Mouse (Mus musculus) embryonic stem cell, embryonic (primary cell): ENCODE measurements at regions not wholly inside any gene's neighbourhood (a gene's known extent, or its start where the extent isn't known, plus 50 kb on each side); places are given as distances from the start of the nearest gene placed in this dataset.

Source experiments
- CTCF ChIA-PET, 4 experiments: fragments of 300-600 bp in 2 of 4; fragments of 350-600 bp in 2 of 4; sonication (Branson Sonifier 250); formaldehyde crosslinking; loops; one replicate each; lab custom pipeline; 2022; ENCODE audit warnings: inconsistent platforms in 2 of 4; lab: Charles Lee
- POLR2A ChIA-PET, 4 experiments: fragments of 300-600 bp in 2 of 4; fragments of 350-600 bp in 2 of 4; sonication (Branson Sonifier 250); formaldehyde crosslinking; loops; one replicate each; lab custom pipeline; 2022; ENCODE audit warnings: antibody characterized with exemption in 4 of 4, inconsistent platforms in 1 of 4; lab: Charles Lee

DNA sequence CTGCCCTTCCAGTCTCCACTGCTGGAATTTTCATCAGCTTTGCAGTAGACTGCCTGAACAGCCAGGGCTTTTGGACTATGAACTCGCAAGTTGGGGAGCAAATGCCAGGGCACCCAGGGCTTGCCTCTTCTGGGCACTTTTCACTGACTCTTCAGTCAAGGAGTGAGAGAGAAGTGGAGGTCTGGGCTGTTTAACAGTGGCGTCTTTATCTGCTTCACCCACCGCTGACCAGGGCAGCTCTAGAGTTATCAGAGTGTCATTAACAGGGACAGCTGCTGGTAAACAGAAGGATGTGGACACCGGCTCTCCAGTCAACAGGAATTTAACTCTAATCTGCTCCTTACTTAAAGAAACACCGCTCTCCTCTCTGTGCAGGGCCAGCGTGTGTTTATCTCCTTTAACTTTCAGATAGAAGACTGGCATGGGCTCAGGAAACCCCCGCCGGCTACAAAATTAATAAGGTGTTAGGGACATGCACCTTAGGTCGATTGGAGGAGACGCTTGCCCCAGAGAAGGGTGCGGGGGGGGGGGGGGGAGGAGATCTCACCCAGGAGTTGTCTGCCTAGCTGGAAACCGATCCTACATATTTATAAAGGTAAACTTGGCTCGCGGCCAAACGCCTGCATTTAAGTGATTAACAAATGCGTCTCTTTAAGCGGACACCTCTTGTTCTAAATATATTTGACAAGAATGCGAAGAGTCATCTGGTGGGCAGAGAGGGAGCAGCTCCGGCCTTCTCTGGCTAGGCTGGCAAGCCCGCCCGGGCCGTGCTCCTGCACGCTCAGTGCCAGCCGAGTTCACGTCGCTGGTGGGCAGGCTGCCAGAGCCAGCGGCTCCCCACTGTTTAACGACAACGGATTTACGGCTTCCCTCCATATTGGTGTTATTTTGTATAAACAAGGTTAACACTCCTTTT lies 258.4 kb upstream of the Nr2f2 start:
- CTCF ChIA-PET = interaction anchor here in 2 of 4 experiments (0.6 to 1.0 kb wide), 3 partner anchors 12 to 132 kb away, joined by 3 to 7 read pairs (median 3); no protein-coding TSS in a partner anchor
- POLR2A ChIA-PET = interaction anchor here (0.5 to 2.0 kb wide), 11 partner anchors 9 to 366 kb away, joined by 3 to 6 read pairs (median 3); no protein-coding TSS in a partner anchor

GRCm38 (mm10) chr7:70624031-70624726 lies 257.6 kb upstream of the Nr2f2 start:
- CTCF ChIA-PET = interaction anchor here in 1 of 4 experiments (0.6 kb wide), 1 partner anchor 33 kb away, joined by 3 read pairs; no protein-coding TSS in a partner anchor
- POLR2A ChIA-PET = interaction anchor here in 3 of 4 experiments (0.6 to 2.0 kb wide), 5 partner anchors 10 to 128 kb away, joined by 3 to 4 read pairs (median 3); no protein-coding TSS in a partner anchor

GRCm38 (mm10) chr7:70619400-70619799 lies 252.9 kb upstream of the Nr2f2 start:
- CTCF ChIA-PET = no interaction called here
- POLR2A ChIA-PET = no interaction called here

GRCm38 (mm10) chr7:70618270-70618669 lies 251.7 kb upstream of the Nr2f2 start:
- POLR2A ChIA-PET = interaction anchor here in 2 of 4 experiments (0.7 kb wide), 2 partner anchors 16 to 349 kb away, joined by 3 read pairs; no protein-coding TSS in a partner anchor
- CTCF ChIA-PET = no interaction called here

DNA sequence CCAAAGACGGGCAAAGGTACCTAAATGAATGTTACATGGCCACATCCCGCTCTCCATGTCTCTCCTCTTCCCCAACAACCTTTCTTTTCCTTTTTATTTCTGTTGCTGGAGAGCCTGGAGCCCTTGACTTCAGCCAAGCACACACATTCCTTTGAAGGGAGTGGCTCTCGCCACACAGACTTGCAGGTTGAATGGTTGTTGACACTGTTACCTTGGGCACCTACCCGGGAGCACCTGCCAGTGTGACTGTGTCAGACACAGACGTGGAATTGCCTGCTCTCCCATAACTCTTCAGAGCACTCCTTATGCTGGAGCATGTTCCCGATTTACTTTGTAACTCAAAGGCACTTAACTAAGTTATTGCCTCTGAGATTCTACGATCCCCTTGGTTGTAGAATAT lies 240.0 kb upstream of the Nr2f2 start:
- ChIA-PET CTCF (no interaction called here), POLR2A (interaction anchor here in 2 of 4 experiments (1.0 to 1.2 kb wide), 2 partner anchors 18 to 19 kb away, joined by 4 read pairs; no protein-coding TSS in a partner anchor)

- CTCF ChIA-PET = interaction anchor here in 1 of 4 experiments (0.6 kb wide), 1 partner anchor 284 kb away, joined by 3 read pairs; no protein-coding TSS in a partner anchor
- POLR2A ChIA-PET = no interaction called here
These were observed 238.1 kb upstream of the Nr2f2 start for GRCm38 (mm10) chr7:70604471-70605174.

- ChIA-PET POLR2A (no interaction called here), CTCF (no interaction called here)
These were observed 226.5 kb upstream of the Nr2f2 start for GRCm38 (mm10) chr7:70593027-70593426.

- ChIA-PET CTCF (no interaction called here), POLR2A (no interaction called here)
These were observed 225.1 kb upstream of the Nr2f2 start for GRCm38 (mm10) chr7:70591361-70592256.

- POLR2A ChIA-PET = no interaction called here
These were observed 223.2 kb upstream of the Nr2f2 start for GRCm38 (mm10) chr7:70589713-70590112.

DNA sequence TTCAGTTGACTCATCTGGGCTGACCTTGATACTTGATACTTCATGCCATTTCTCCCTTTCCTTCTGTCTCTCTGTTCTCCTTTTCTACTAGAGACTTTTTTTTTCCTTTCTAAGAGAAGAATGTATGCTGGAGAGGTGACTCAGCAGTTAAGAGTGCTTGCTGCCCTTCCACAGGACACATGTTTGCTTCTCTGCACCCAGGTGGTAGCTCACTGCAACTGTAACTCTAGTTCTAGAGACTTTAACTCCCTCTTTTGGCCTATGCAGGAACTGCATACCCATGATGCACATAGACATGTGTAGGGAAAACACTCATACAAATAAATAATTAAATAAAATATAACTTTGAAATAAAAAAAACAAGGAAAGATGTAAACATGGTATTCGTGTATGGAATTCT lies 221.5 kb upstream of the Nr2f2 start:
- ChIA-PET CTCF (no interaction called here), POLR2A (no interaction called here)

More at GRCm38 (mm10) chr7:70589713-70590112, 223.2 kb upstream of the Nr2f2 start:
- CTCF ChIA-PET = no interaction called here

- CTCF ChIA-PET = no interaction called here
- POLR2A ChIA-PET = no interaction called here
These were observed 217.9 kb upstream of the Nr2f2 start for GRCm38 (mm10) chr7:70584480-70584879.

DNA sequence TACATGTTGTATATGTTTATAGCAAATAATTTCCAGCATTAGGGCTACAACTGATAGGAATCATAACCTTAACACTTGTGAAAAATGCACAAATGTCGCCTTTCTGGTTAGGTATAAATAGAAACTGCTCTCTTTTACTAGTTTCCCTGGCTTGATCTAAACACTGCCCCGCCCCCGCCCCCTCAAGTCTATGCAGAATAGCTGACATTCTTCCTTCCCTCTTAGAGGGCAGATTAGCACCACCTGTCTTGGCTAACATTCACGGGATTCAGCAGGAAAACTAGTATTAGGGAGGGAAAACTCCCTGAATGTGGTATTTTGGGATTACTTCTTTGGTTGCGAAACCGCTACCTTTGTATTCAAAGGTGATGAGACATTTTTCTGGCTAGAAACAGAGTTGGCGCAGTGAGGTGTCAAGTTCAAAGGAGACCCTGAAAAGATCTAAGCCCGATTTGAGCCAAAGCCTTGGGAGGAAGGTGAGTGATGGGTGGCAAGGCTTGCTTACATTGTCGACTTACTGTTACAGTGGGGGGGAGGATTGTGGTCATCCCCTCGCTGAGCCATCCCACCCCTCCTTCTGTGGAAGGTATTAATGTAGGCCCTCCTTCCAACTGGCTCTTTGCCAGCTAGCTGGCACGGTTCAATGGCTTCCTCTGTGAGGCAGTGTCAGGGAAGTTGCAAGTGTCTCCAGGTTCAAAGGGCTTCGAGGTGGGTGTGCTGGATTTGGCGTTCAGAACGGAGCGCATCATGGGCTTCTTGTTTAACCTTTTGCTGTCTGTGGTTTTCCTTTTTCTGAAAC lies 209.8 kb upstream of the Nr2f2 start:
- ChIA-PET POLR2A (interaction anchor here in 2 of 4 experiments (0.5 to 0.6 kb wide), 2 partner anchors 207 to 1602 kb away, joined by 4 read pairs; no protein-coding TSS in a partner anchor), CTCF (no interaction called here)

GRCm38 (mm10) chr7:70575614-70576013 lies 209.1 kb upstream of the Nr2f2 start:
- CTCF ChIA-PET = no interaction called here
- POLR2A ChIA-PET = interaction anchor here in 1 of 4 experiments (0.5 kb wide), 1 partner anchor 207 kb away, joined by 4 read pairs; no protein-coding TSS in a partner anchor

DNA sequence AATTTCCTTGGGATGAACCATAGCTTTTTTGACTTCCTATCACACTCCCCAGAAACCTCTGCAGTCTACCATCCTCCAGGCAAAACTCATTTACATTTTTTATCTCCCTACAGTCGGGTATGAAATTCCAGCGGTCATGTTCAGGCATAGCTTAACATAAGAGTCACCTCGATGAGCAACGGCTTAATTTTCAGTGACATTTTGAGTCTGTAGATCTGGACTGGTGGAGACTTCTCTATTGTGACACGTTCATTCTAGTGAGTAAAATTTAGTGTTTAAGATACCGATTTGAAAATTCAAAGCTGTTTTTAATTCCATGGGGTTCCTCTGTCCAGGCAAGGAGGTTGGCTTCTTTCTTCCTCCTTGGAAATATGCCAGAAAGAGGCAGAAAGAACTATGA lies 207.7 kb upstream of the Nr2f2 start:
- ChIA-PET POLR2A (interaction anchor here in 2 of 4 experiments (0.6 to 0.7 kb wide), 2 partner anchors 50 to 765 kb away, joined by 3 read pairs; no protein-coding TSS in a partner anchor), CTCF (no interaction called here)

DNA sequence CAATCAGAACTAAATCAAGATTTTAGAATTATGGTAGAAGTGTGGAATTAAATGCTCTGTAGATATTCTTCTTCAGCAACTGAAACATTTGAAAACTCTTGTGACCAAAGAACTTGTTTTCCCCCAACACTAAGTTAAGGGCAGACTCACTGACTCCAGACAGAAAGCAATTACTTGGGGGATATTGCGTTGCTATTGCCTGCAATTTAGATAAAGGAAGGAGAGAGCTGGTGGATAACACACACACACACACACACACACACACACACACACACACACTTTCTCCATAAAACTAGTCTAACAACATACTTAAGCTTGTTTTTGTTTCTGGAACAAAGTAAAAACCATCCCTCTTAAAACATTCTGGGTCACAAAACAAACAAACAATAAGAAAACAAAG lies 198.5 kb upstream of the Nr2f2 start:
- ChIA-PET CTCF (no interaction called here), POLR2A (interaction anchor here in 1 of 4 experiments (0.6 kb wide), 1 partner anchor 751 kb away, joined by 6 read pairs; no protein-coding TSS in a partner anchor)

GRCm38 (mm10) chr7:70548936-70549450 lies 182.5 kb upstream of the Nr2f2 start:
- ChIA-PET CTCF (no interaction called here), POLR2A (interaction anchor here in 1 of 4 experiments (0.6 to 0.8 kb wide), 2 partner anchors 8 to 48 kb away, joined by 3 read pairs; no protein-coding TSS in a partner anchor)
